Mouse (Mus musculus) kidney, adult 2 months (tissue): ENCODE results near the gene Gm5678.

ENCODE experiments used
- CTCF ChIP-seq: fragments of 200-500 bp; conservative IDR thresholded peaks from 2 replicates; pipeline ENCODE4 v1.5.1; 2011; ENCODE audit warnings: low read depth, mild to moderate bottlenecking, control low read depth, low read length, moderate library complexity, mixed read lengths; ENCODE audit not compliant: insufficient read depth, insufficient read length
- POLR2A ChIP-seq: fragments of 200-500 bp; IDR thresholded peaks from one replicate; pipeline ENCODE4 v1.6.1; 2011; ENCODE audit warnings: low read depth, low read length, control low read depth

DNA sequence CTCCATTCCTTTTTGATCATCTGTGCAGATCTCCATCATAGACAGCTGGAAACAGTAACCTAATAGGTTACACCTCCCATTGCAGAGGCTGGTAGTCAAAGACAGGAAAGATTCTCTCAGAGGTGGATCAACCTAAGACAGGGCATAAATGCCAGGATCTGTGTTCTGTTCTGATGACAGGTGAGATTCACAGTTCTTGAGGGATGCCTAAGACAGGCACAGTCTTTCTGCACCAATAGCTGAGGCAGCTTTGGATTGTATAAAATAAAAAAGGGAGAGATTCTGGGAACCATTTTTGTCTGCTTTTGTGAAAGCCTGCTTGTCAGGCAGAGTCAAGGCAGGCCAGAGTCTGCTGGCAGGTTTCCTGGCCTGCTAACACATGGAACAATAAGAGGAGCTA lies 40.1 kb downstream of the Gm5678 start:
- no peak for TF ChIP-seq CTCF
- no peak for TF ChIP-seq POLR2A
